Mouse (Mus musculus) midbrain, embryonic 13.5 days (tissue): ENCODE data around the gene Mgat5b. TPM values are rescaled to one million over a fixed set of nuclear protein-coding genes. Genes with fewer than 3 reads are reported as not detected.
A peak's percentile ranks its signal among the peaks of the same experiment; 100 is the strongest.

Experiments
- ATAC-seq: fragments of 200-750 bp; cut with Nextera tagmentation; 2 replicates; pipeline ENCODE4 v1.8.0; 2017; ENCODE audit warnings: mild to moderate bottlenecking, moderate TSS enrichment, moderate library complexity
- H3K27ac ChIP-seq: fragments of 300-500 bp; sonication (generic); 2 replicates; pipeline ENCODE4 v1.5.1; 2015; ENCODE audit warnings: inconsistent platforms, mild to moderate bottlenecking, moderate library complexity
- H3K27me3 ChIP-seq: fragments of 300-500 bp; sonication (generic); 2 replicates; pipeline ENCODE4 v1.6.1; 2015; ENCODE audit warnings: mild to moderate bottlenecking, inconsistent platforms
- H3K36me3 ChIP-seq: fragments of 300-500 bp; sonication (generic); 2 replicates; pipeline ENCODE4 v1.6.1; 2015; ENCODE audit warnings: mild to moderate bottlenecking, inconsistent platforms
- H3K4me1 ChIP-seq: fragments of 300-500 bp; sonication (generic); replicated peaks from 2 replicates; pipeline ENCODE4 v1.6.1; 2015; ENCODE audit warnings: inconsistent platforms
- H3K4me2 ChIP-seq: fragments of 300-500 bp; sonication (generic); replicated peaks from 2 replicates; pipeline ENCODE4 v1.6.1; 2015; ENCODE audit warnings: moderate library complexity, mild to moderate bottlenecking, inconsistent platforms
- H3K4me3 ChIP-seq: fragments of 300-500 bp; sonication (generic); replicated peaks from 2 replicates; pipeline ENCODE4 v1.5.1; 2015; ENCODE audit warnings: mild to moderate bottlenecking, inconsistent platforms
- H3K9ac ChIP-seq: fragments of 300-500 bp; sonication (generic); replicated peaks from 2 replicates; pipeline ENCODE4 v1.6.1; 2015; ENCODE audit warnings: mild to moderate bottlenecking, inconsistent platforms
- H3K9me3 ChIP-seq: fragments of 300-500 bp; sonication (generic); 2 replicates; pipeline ENCODE4 v1.6.1; 2016; ENCODE audit warnings: mild to moderate bottlenecking, inconsistent platforms
- WGBS: fragments of 180-500 bp; shearing (Covaris S2); methylation state at CpG from one replicate; pipeline ENCODE4 v1.1.7; 2015; 5-methylcytosine and 5-hydroxymethylcytosine counted together
- polyA plus RNA-seq: library from polyadenylated mRNA; unstranded; fragments of >200 nt; fragmentation: Nextera tagmentation; extraction: Ambion mirVana; gene quantifications from 2 replicates; pipeline ENCODE4 v1.2.1, GENCODE M21; 2015

The Mgat5b gene
- polyA plus RNA-seq, 1 experiment from 2014 or later: 21.8 TPM

GRCm38 (mm10) chr11:116958601-116959000 is 39.9 kb downstream of the Mgat5b start:
- Histone ChIP-seq H3K4me2 (no peak overlapping the region), H3K27me3 (no peaks in the 10 kb centered on the region), H3K36me3 (peaks cover 69% of the 10 kb centered on the region), H3K9ac (no peak overlapping the region), H3K9me3 (peaks cover 5% of the 10 kb centered on the region; the same call in 1 of the 2 replicates), H3K27ac (no peak overlapping the region), H3K4me1 (0 out of 2 replicates have a peak, but pooled peaks cover 3% of the 10 kb centered on the region), H3K4me3 (no peak overlapping the region)
- WGBS: 58% methylated on average over 5 of the region's 5 CpGs
- no peak for ATAC-seq

GRCm38 (mm10) chr11:116965061-116965460 is 46.4 kb downstream of the Mgat5b start:
- ATAC-seq: no peak; the same call in 1 of the 2 replicates
- Histone ChIP-seq H3K27ac (peak overlapping the region; percentile 31), H3K4me2 (no peak overlapping the region), H3K36me3 (peaks cover 58% of the 10 kb centered on the region), H3K27me3 (no peaks in the 10 kb centered on the region), H3K4me3 (no peak overlapping the region), H3K9me3 (no peaks in the 10 kb centered on the region), H3K9ac (no peak overlapping the region), H3K4me1 (peaks cover 21% of the 10 kb centered on the region)
- 73% methylated on average over 7 of the region's 7 CpGs for WGBS

GRCm38 (mm10) chr11:116965961-116966360 is 47.3 kb downstream of the Mgat5b start:
- H3K36me3 ChIP-seq: peaks cover 58% of the 10 kb centered on the region

GRCm38 (mm10) chr11:116968586-116968985 is 49.9 kb downstream of the Mgat5b start:
- 89% methylated on average over 9 of the region's 9 CpGs for WGBS
- Histone ChIP-seq H3K4me1 (peaks cover 32% of the 10 kb centered on the region), H3K36me3 (peaks cover 47% of the 10 kb centered on the region)

More at GRCm38 (mm10) chr11:116965961-116966360, 47.3 kb downstream of the Mgat5b start:
- Histone ChIP-seq H3K9me3 (no peaks in the 10 kb centered on the region), H3K9ac (no peak overlapping the region), H3K4me2 (no peak overlapping the region), H3K4me3 (no peak overlapping the region), H3K27ac (peak overlapping the region; percentile 31; the same call in 1 of the 2 replicates), H3K27me3 (no peaks in the 10 kb centered on the region), H3K4me1 (peaks cover 18% of the 10 kb centered on the region)
- no peak for ATAC-seq
- WGBS: 81% methylated on average over 2 of the region's 2 CpGs

GRCm38 (mm10) chr11:116969498-116969897 is 50.8 kb downstream of the Mgat5b start:
- 58% methylated on average over 11 of the region's 11 CpGs for WGBS
- ATAC-seq: no peak

More at GRCm38 (mm10) chr11:116968586-116968985, 49.9 kb downstream of the Mgat5b start:
- ATAC-seq: no peak
- H3K4me3 ChIP-seq: no peak overlapping the region
- no peak overlapping the region for H3K9ac ChIP-seq
- no peaks in the 10 kb centered on the region for H3K27me3 ChIP-seq
- no peak overlapping the region for H3K27ac ChIP-seq
- H3K4me2 ChIP-seq: no peak overlapping the region
- H3K9me3 ChIP-seq: no peaks in the 10 kb centered on the region

GRCm38 (mm10) chr11:116970847-116971246 is 52.2 kb downstream of the Mgat5b start:
- Histone ChIP-seq H3K27me3 (no peaks in the 10 kb centered on the region), H3K9me3 (no peaks in the 10 kb centered on the region), H3K36me3 (peaks cover 59% of the 10 kb centered on the region), H3K4me3 (no peak overlapping the region), H3K4me1 (peaks cover 18% of the 10 kb centered on the region), H3K4me2 (no peak overlapping the region), H3K9ac (no peak overlapping the region), H3K27ac (no peak overlapping the region)
- no peak for ATAC-seq
- WGBS: 64% methylated on average over 4 of the region's 4 CpGs

More at GRCm38 (mm10) chr11:116969498-116969897, 50.8 kb downstream of the Mgat5b start:
- H3K27me3 ChIP-seq: no peaks in the 10 kb centered on the region
- no peak overlapping the region for H3K9ac ChIP-seq
- peaks cover 31% of the 10 kb centered on the region for H3K4me1 ChIP-seq
- no peak overlapping the region for H3K4me3 ChIP-seq
- H3K4me2 ChIP-seq: no peak overlapping the region
- H3K36me3 ChIP-seq: peaks cover 47% of the 10 kb centered on the region
- H3K9me3 ChIP-seq: no peaks in the 10 kb centered on the region
- peak overlapping the region; percentile 4; the same call in 1 of the 2 replicates for H3K27ac ChIP-seq

- ATAC-seq: no peak
- 43% methylated on average over 4 of the region's 4 CpGs for WGBS
- Histone ChIP-seq H3K27ac (peak overlapping the region; percentile 30), H3K27me3 (no peaks in the 10 kb centered on the region), H3K36me3 (peaks cover 61% of the 10 kb centered on the region), H3K4me1 (peaks cover 14% of the 10 kb centered on the region), H3K4me2 (no peak overlapping the region), H3K4me3 (no peak overlapping the region), H3K9ac (no peak overlapping the region; the same call in 1 of the 2 replicates), H3K9me3 (no peaks in the 10 kb centered on the region)
These were observed 54.2 kb downstream of the Mgat5b start for GRCm38 (mm10) chr11:116972828-116973227.

GRCm38 (mm10) chr11:116973508-116973907 is 54.8 kb downstream of the Mgat5b start:
- peak; percentile 25; the same call in 1 of the 2 replicates for ATAC-seq
- no peaks in the 10 kb centered on the region for H3K27me3 ChIP-seq
- peak overlapping the region; percentile 30; the same call in 1 of the 2 replicates for H3K27ac ChIP-seq
- 89% methylated on average over 9 of the region's 9 CpGs for WGBS
- H3K9me3 ChIP-seq: no peaks in the 10 kb centered on the region
- no peak overlapping the region for H3K9ac ChIP-seq
- H3K4me1 ChIP-seq: peaks cover 14% of the 10 kb centered on the region
- no peak overlapping the region for H3K4me3 ChIP-seq
- no peak overlapping the region for H3K4me2 ChIP-seq
- H3K36me3 ChIP-seq: peaks cover 61% of the 10 kb centered on the region

GRCm38 (mm10) chr11:116974341-116974740 is 55.7 kb downstream of the Mgat5b start:
- 0 out of 2 replicates have a peak, but pooled peaks have one; percentile 21 for ATAC-seq
- no peak overlapping the region for H3K4me3 ChIP-seq
- no peaks in the 10 kb centered on the region for H3K9me3 ChIP-seq
- no peaks in the 10 kb centered on the region for H3K27me3 ChIP-seq
- H3K27ac ChIP-seq: no peak overlapping the region
- 88% methylated on average over 7 of the region's 7 CpGs for WGBS
- no peak overlapping the region for H3K4me2 ChIP-seq
- H3K36me3 ChIP-seq: peaks cover 63% of the 10 kb centered on the region
- H3K9ac ChIP-seq: no peak overlapping the region
- H3K4me1 ChIP-seq: peaks cover 14% of the 10 kb centered on the region

- WGBS: 52% methylated on average over 5 of the region's 5 CpGs
- Histone ChIP-seq H3K9ac (no peak overlapping the region), H3K27ac (peak overlapping the region; percentile 57; the same call in 1 of the 2 replicates), H3K4me1 (peaks cover 14% of the 10 kb centered on the region), H3K36me3 (peaks cover 80% of the 10 kb centered on the region), H3K4me2 (no peak overlapping the region), H3K27me3 (no peaks in the 10 kb centered on the region), H3K9me3 (no peaks in the 10 kb centered on the region), H3K4me3 (no peak overlapping the region)
- ATAC-seq: peak; percentile 55; the same call in 1 of the 2 replicates
These were observed 61.6 kb downstream of the Mgat5b start for GRCm38 (mm10) chr11:116980313-116980712.

- H3K4me3 ChIP-seq: no peak overlapping the region
- no peak overlapping the region for H3K27ac ChIP-seq
- no peaks in the 10 kb centered on the region for H3K27me3 ChIP-seq
- WGBS: 52% methylated on average over 4 of the region's 4 CpGs
- H3K9me3 ChIP-seq: no peaks in the 10 kb centered on the region
- no peak for ATAC-seq
- H3K9ac ChIP-seq: no peak overlapping the region
- H3K36me3 ChIP-seq: peaks cover 77% of the 10 kb centered on the region
- no peak overlapping the region for H3K4me2 ChIP-seq
- peaks cover 15% of the 10 kb centered on the region for H3K4me1 ChIP-seq
These were observed 63.9 kb downstream of the Mgat5b start for GRCm38 (mm10) chr11:116982543-116982942.

- Histone ChIP-seq H3K9me3 (no peaks in the 10 kb centered on the region), H3K4me3 (no peak overlapping the region), H3K27ac (no peak overlapping the region), H3K4me1 (peaks cover 20% of the 10 kb centered on the region), H3K9ac (no peak overlapping the region), H3K4me2 (no peak overlapping the region), H3K27me3 (no peaks in the 10 kb centered on the region), H3K36me3 (peaks cover 50% of the 10 kb centered on the region)
- no peak for ATAC-seq
- 89% methylated on average over 15 of the region's 15 CpGs for WGBS
These were observed 67.1 kb downstream of the Mgat5b start for GRCm38 (mm10) chr11:116985504-116986385.
